In genomic region chr11:117968716-117969099, GRCm38 (mm10) we compare ENCODE assay signal across 7 mouse cellular contexts. TPM values are rescaled to one million over a fixed set of nuclear protein-coding genes. Genes with fewer than 3 reads are reported as not detected.
DNase-seq lines count a peak whose midpoint lies in the region; ATAC-seq and TF ChIP-seq lines count a peak whose summit lies in the region.

No protein-coding gene starts in this region.

- under 1% methylated on average over 34 of the region's 34 CpGs for WGBS in lung, embryonic 15.5 days
- under 1% methylated on average over 34 of the region's 34 CpGs for WGBS in embryonic facial prominence, embryonic 15.5 days
- under 1% methylated on average over 31 of the region's 34 CpGs for WGBS in intestine, embryonic 14.5 days

- ATAC-seq in lung, embryonic 15.5 days (ENCODE audit: borderline replicate concordance, extremely low read depth, low FRiP score, low TSS enrichment): peak; percentile 39
- no peak; the same call in 1 of the 2 replicates for ATAC-seq in embryonic facial prominence, embryonic 15.5 days (ENCODE audit: insufficient number of reproducible peaks, low FRiP score, low TSS enrichment, low read depth)
- ATAC-seq in intestine, embryonic 14.5 days (replicated peaks; ENCODE audit: low FRiP score, low TSS enrichment, low read depth): no peak; the same call in 1 of the 2 replicates

- H3K4me3 ChIP-seq in lung, embryonic 15.5 days: peak overlapping the region; percentile 63
- H3K4me3 ChIP-seq in embryonic facial prominence, embryonic 15.5 days (replicated peaks): peak overlapping the region; percentile 64
- peak overlapping the region; percentile 77 for H3K4me3 ChIP-seq in intestine, embryonic 14.5 days (ENCODE audit: low read depth, low read length)
- H3K4me3 ChIP-seq in myocyte: peak overlapping the region; percentile 90

- H3K79me2 ChIP-seq in myocyte (ENCODE audit: control insufficient read depth, insufficient read depth): peaks cover 32% of the 10 kb centered on the region

- H3K9me3 ChIP-seq in lung, embryonic 15.5 days: no peaks in the 10 kb centered on the region
- H3K9me3 ChIP-seq in embryonic facial prominence, embryonic 15.5 days (replicated peaks): no peaks in the 10 kb centered on the region
- no peaks in the 10 kb centered on the region for H3K9me3 ChIP-seq in intestine, embryonic 14.5 days (ENCODE audit: control insufficient read depth, low read length)

- TF ChIP-seq POLR2A in myocyte (IDR thresholded peaks at IDR 0.05; ENCODE audit: insufficient read length, low read depth): no peak

- H3K4me1 ChIP-seq in lung, embryonic 15.5 days: peaks cover 61% of the 10 kb centered on the region
- H3K4me1 ChIP-seq in embryonic facial prominence, embryonic 15.5 days: peaks cover 57% of the 10 kb centered on the region
- H3K4me1 ChIP-seq in intestine, embryonic 14.5 days (replicated peaks; ENCODE audit: control insufficient read depth, insufficient read depth, low read length): peaks cover 46% of the 10 kb centered on the region

- peak overlapping the region; percentile 96 for H3K27ac ChIP-seq in lung, embryonic 15.5 days
- H3K27ac ChIP-seq in embryonic facial prominence, embryonic 15.5 days (replicated peaks): peak overlapping the region; percentile 97
- H3K27ac ChIP-seq in intestine, embryonic 14.5 days (ENCODE audit: low read depth): peak overlapping the region; percentile 97

- no peaks in the 10 kb centered on the region for H3K27me3 ChIP-seq in lung, embryonic 15.5 days
- H3K27me3 ChIP-seq in embryonic facial prominence, embryonic 15.5 days: 0 out of 2 replicates have a peak, but pooled peaks cover 3% of the 10 kb centered on the region
- 0 out of 2 replicates have a peak, but pooled peaks cover 3% of the 10 kb centered on the region for H3K27me3 ChIP-seq in intestine, embryonic 14.5 days (replicated peaks; ENCODE audit: control insufficient read depth, insufficient read depth, low read length)
- H3K27me3 ChIP-seq in myocyte (ENCODE audit: control insufficient read depth, insufficient read depth, insufficient read length): no peaks in the 10 kb centered on the region

- H3ac ChIP-seq in myocyte (ENCODE audit: control insufficient read depth, insufficient read length): peak overlapping the region; percentile 71

- 0 out of 2 replicates have a peak, but pooled peaks cover 6% of the 10 kb centered on the region for H3K36me3 ChIP-seq in lung, embryonic 15.5 days
- H3K36me3 ChIP-seq in embryonic facial prominence, embryonic 15.5 days: 0 out of 2 replicates have a peak, but pooled peaks cover 4% of the 10 kb centered on the region
- H3K36me3 ChIP-seq in intestine, embryonic 14.5 days (ENCODE audit: control insufficient read depth, insufficient read depth, low read length): peaks cover 4% of the 10 kb centered on the region; the same call in 1 of the 2 replicates
- peaks cover 7% of the 10 kb centered on the region for H3K36me3 ChIP-seq in myocyte (ENCODE audit: control insufficient read depth, insufficient read depth)

- no peak for DNase-seq in lung, adult 18-20 months
- no peak for DNase-seq in intestine, embryonic 14.5 days (ENCODE audit: low spot score)
- DNase-seq in urinary bladder, adult 18-20 months (ENCODE audit: low spot score in 2 of 2): no peak
- DNase-seq in spleen, postnatal 36 days (ENCODE audit: low spot score in 2 of 2): no peak

- H3K4me2 ChIP-seq in lung, embryonic 15.5 days: peak overlapping the region; percentile 95
- peak overlapping the region; percentile 95 for H3K4me2 ChIP-seq in embryonic facial prominence, embryonic 15.5 days (replicated peaks)
- H3K4me2 ChIP-seq in intestine, embryonic 14.5 days (ENCODE audit: low read length): peak overlapping the region; percentile 75
- H3K4me2 ChIP-seq in myocyte (ENCODE audit: low read depth): peak overlapping the region; percentile 87

- H3K9ac ChIP-seq in lung, embryonic 15.5 days: peak overlapping the region; percentile 80
- peak overlapping the region; percentile 58 for H3K9ac ChIP-seq in embryonic facial prominence, embryonic 15.5 days
- peak overlapping the region; percentile 90 for H3K9ac ChIP-seq in intestine, embryonic 14.5 days (ENCODE audit: low read length)

TF ChIP-seq in myocyte, 11 proteins besides CTCF, POLR2A, EP300 and RAD21:
- TF ChIP-seq USF1 (IDR thresholded peaks at IDR 0.05; ENCODE audit: low read depth) (no peak), TCF3 (IDR thresholded peaks at IDR 0.05; ENCODE audit: insufficient read length, low read depth) (no peak), MYOG (IDR thresholded peaks at IDR 0.05; ENCODE audit: control insufficient read depth in 1 of 3, insufficient read depth in 1 of 3, insufficient read length in 2 of 3, low read depth in 2 of 3) (no peak), TCF12 (IDR thresholded peaks at IDR 0.05; ENCODE audit: insufficient read depth, poor library complexity, severe bottlenecking) (no peak), SRF (IDR thresholded peaks at IDR 0.05; ENCODE audit: control insufficient read depth, insufficient read length, low read depth) (no peak), MAX (IDR thresholded peaks at IDR 0.05; ENCODE audit: low read depth) (no peak), E2F4 (IDR thresholded peaks at IDR 0.05; ENCODE audit: insufficient read depth) (no peak), CEBPB (IDR thresholded peaks at IDR 0.05; ENCODE audit: insufficient read depth, poor library complexity, severe bottlenecking) (no peak), MYOD1 (IDR thresholded peaks at IDR 0.05; ENCODE audit: control insufficient read depth in 1 of 3, insufficient read length in 2 of 3, low read depth in 2 of 3) (no peak), REST (IDR thresholded peaks at IDR 0.05; ENCODE audit: insufficient read depth, insufficient read length) (no peak), POLR2AphosphoS2 (IDR thresholded peaks at IDR 0.05; ENCODE audit: insufficient read length, low read depth) (no peak)

RNA-seq across cellular contexts. Expression of gene Socs3, which starts 1.1 kb away (rescaled TPM):
- polyA plus RNA-seq in lung, embryonic 15.5 days (2015; fragmentation: Nextera tagmentation; extraction: Ambion mirVana): 12.7 and 13.5 TPM in 2 replicates
- 20.8 and 21.2 TPM in 2 replicates for polyA plus RNA-seq in embryonic facial prominence, embryonic 15.5 days (2015; fragmentation: Nextera tagmentation; extraction: Ambion mirVana)
- 8.1 and 8.7 TPM in 2 replicates for polyA plus RNA-seq in intestine, embryonic 14.5 days (2014; fragmentation: Nextera tagmentation; extraction: Ambion mirVana)
- 27.3 TPM for polyA plus RNA-seq in myocyte (2012; fragmentation: generic; extraction: Trizol)

RNA-seq across cellular contexts. Expression of gene Pgs1, which starts 17.4 kb away (rescaled TPM):
- 37.7 and 42.2 TPM in 2 replicates for polyA plus RNA-seq in lung, embryonic 15.5 days (2015; fragmentation: Nextera tagmentation; extraction: Ambion mirVana)
- 39.9 and 41.2 TPM in 2 replicates for polyA plus RNA-seq in embryonic facial prominence, embryonic 15.5 days (2015; fragmentation: Nextera tagmentation; extraction: Ambion mirVana)
- polyA plus RNA-seq in intestine, embryonic 14.5 days (2014; fragmentation: Nextera tagmentation; extraction: Ambion mirVana): 31.6 and 33.8 TPM in 2 replicates
- polyA plus RNA-seq in myocyte (2012; fragmentation: generic; extraction: Trizol): 61.6 TPM
